Mouse (Mus musculus): ENCODE measurements around the gene Wipf3.

DNA sequence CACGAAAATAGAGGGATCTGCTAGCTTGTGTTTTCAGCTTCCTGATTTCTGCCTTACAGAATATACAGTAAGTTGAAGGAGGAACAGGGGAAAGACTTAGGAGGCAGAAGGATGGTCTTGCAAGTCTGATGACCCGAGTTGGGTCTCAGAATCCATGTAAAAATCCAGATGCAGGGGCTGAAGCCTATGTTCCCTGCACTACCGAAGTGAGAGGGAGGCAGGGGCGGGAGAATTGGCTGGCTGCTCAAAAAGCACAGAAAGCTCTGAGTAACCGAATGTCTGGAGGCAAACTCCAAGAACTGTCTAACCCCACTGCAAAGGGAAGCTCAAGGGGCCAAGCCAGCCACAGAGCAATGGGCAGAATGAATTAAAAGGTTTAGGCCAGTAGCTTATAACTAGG, 41.7 kb upstream of the Wipf3 start:
- no peak for TF ChIP-seq POLR2A (IDR thresholded peaks at IDR 0.05; ENCODE audit: insufficient read length, low read depth)
- no peak for TF ChIP-seq TCF12 (IDR thresholded peaks at IDR 0.05; ENCODE audit: insufficient read depth, poor library complexity, severe bottlenecking)
- no peak for TF ChIP-seq MAX (IDR thresholded peaks at IDR 0.05; ENCODE audit: low read depth)
- no peak for TF ChIP-seq POLR2AphosphoS2 (IDR thresholded peaks at IDR 0.05; ENCODE audit: insufficient read length, low read depth)
- TF ChIP-seq CEBPB (IDR thresholded peaks at IDR 0.05; ENCODE audit: insufficient read depth, poor library complexity, severe bottlenecking): no peak
- TF ChIP-seq USF1 (IDR thresholded peaks at IDR 0.05; ENCODE audit: low read depth): no peak
- TF ChIP-seq MYOD1 (IDR thresholded peaks at IDR 0.05; ENCODE audit: control insufficient read depth in 1 of 3, insufficient read length in 2 of 3, low read depth in 2 of 3): no peak
- TF ChIP-seq MYOG (IDR thresholded peaks at IDR 0.05; ENCODE audit: control insufficient read depth in 1 of 3, insufficient read depth in 1 of 3, insufficient read length in 2 of 3, low read depth in 2 of 3): no peak
- TF ChIP-seq E2F4 (IDR thresholded peaks at IDR 0.05; ENCODE audit: insufficient read depth): no peak
- no peak for TF ChIP-seq SRF (IDR thresholded peaks at IDR 0.05; ENCODE audit: control insufficient read depth, insufficient read length, low read depth)
